Mouse (Mus musculus): ENCODE results near the gene Cdk5rap3. TPM values are rescaled to one million over a fixed set of nuclear protein-coding genes. Genes with fewer than 3 reads are reported as not detected.

Gene Cdk5rap3
- polyA plus RNA-seq, 1 experiment from 2014 or later: 68.7 TPM

DNA sequence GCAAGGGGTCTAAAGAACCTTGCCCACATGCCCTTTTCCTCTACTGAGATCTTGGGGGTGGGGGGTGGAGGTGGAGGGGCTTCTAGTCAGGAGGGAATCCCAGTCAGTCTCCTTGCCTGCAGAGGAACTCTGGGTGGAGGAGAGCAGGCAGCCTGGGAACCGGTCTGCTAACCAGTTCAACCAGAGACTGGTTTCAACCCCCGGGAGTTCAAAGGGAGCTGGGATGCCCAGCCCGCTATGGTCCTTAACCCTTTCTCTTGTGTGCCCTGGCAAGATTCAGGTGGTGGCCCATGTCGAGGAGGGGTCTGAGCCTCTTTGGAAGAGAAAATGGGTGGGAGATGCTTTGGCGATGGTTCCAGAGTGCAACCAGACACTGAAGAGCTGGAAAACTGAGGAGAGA lies 12.4 kb upstream of the Cdk5rap3 start:
- H3K4me3 ChIP-seq (ENCODE audit: low read depth, low read length): 0 out of 2 replicates have a peak overlapping the region, but pooled peaks have one; percentile 34
- H3K27ac ChIP-seq (ENCODE audit: low read length): peak overlapping the region; percentile 93
- no peaks in the 10 kb centered on the region for H3K27me3 ChIP-seq (ENCODE audit: control insufficient read depth, insufficient read depth, low read length)
- no peak overlapping the region; the same call in 1 of the 2 replicates for H3K4me2 ChIP-seq (replicated peaks; ENCODE audit: low read depth, low read length)
- no peaks in the 10 kb centered on the region for H3K4me1 ChIP-seq (ENCODE audit: control insufficient read depth, insufficient read depth, low read length)
- H3K36me3 ChIP-seq (ENCODE audit: control insufficient read depth, insufficient read depth, low read length): no peaks in the 10 kb centered on the region
- no peaks in the 10 kb centered on the region for H3K9me3 ChIP-seq (ENCODE audit: control insufficient read depth, low read depth, low read length)
- peak; percentile 79 for ATAC-seq (ENCODE audit: insufficient number of reproducible peaks, insufficient read depth, low FRiP score, low read depth)
- no peak overlapping the region for H3K9ac ChIP-seq (replicated peaks; ENCODE audit: low read depth, low read length)
- 3% methylated on average over 5 of the region's 5 CpGs for WGBS

DNA sequence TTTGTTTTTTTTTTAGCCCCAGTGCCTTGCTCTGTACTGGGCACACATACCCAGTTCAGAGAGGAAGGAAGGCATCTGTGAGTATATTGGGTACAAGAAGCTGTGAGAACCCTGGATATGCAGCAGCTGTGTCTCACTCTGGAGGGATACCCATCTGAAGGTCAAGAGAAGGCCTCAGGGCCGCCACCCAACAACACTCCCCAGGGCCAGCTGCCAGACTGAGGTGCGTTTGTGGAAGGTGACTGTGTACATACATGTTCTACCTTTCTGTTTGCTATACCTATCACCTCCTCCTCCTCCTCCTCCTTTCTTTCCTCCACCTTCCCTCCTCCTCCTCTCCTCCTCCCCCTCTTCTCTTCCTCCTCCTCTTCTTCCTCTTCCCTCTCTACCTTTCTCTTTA lies 11.8 kb upstream of the Cdk5rap3 start, which contains the start of gene Prr15l:
Prr15l (plus strand) TSS at position 17 of the 400 bp plus-strand sequence.
- H3K4me2 ChIP-seq (replicated peaks; ENCODE audit: low read depth, low read length): no peak within 1 kb of the TSS; the same call in 1 of the 2 replicates
- H3K4me1 ChIP-seq (ENCODE audit: control insufficient read depth, insufficient read depth, low read length): no peaks in the 10 kb centered on the region
- H3K27me3 ChIP-seq (ENCODE audit: control insufficient read depth, insufficient read depth, low read length): no peaks in the 10 kb centered on the region
- H3K9ac ChIP-seq (replicated peaks; ENCODE audit: low read depth, low read length): no peak within 1 kb of the TSS
- WGBS: 42% methylated on average over 2 of the region's 2 CpGs
- no peaks in the 10 kb centered on the region for H3K9me3 ChIP-seq (ENCODE audit: control insufficient read depth, low read depth, low read length)
- no peaks in the 10 kb centered on the region for H3K36me3 ChIP-seq (ENCODE audit: control insufficient read depth, insufficient read depth, low read length)
- ATAC-seq (ENCODE audit: insufficient number of reproducible peaks, insufficient read depth, low FRiP score, low read depth): no peak; the same call in 1 of the 2 replicates
- 0 out of 2 replicates have a peak within 1 kb of the TSS, but pooled peaks have one; percentile 34 for H3K4me3 ChIP-seq (ENCODE audit: low read depth, low read length)
- peak within 1 kb of the TSS; percentile 93 for H3K27ac ChIP-seq (ENCODE audit: low read length)

DNA sequence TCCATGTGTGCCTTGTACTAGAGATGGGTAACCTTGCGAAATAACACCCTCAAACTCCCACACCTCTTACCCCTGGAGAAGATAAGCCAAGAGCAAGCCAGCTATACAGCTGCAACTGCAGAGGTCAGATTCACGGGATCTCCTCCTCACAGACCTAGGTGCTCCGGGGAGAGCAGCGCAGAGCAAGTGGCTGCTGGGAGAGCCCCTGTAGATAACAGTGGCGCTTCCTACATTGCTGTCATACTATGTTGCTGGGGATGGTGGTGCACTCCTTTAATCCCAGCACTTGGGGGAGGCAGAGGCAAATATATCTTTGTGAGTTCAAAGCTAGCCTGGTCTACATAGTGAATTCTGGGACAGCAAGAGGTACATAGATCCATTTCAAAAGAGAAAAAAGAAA lies 10.3 kb upstream of the Cdk5rap3 start:
- Histone ChIP-seq H3K27me3 (ENCODE audit: control insufficient read depth, insufficient read depth, low read length) (no peaks in the 10 kb centered on the region), H3K9me3 (ENCODE audit: control insufficient read depth, low read depth, low read length) (no peaks in the 10 kb centered on the region), H3K4me2 (replicated peaks; ENCODE audit: low read depth, low read length) (no peak overlapping the region), H3K36me3 (ENCODE audit: control insufficient read depth, insufficient read depth, low read length) (no peaks in the 10 kb centered on the region), H3K27ac (ENCODE audit: low read length) (no peak overlapping the region), H3K4me1 (ENCODE audit: control insufficient read depth, insufficient read depth, low read length) (no peaks in the 10 kb centered on the region), H3K4me3 (ENCODE audit: low read depth, low read length) (no peak overlapping the region), H3K9ac (replicated peaks; ENCODE audit: low read depth, low read length) (no peak overlapping the region)
- WGBS: 75% methylated on average over 5 of the region's 5 CpGs
- no peak for ATAC-seq (ENCODE audit: insufficient number of reproducible peaks, insufficient read depth, low FRiP score, low read depth)

DNA sequence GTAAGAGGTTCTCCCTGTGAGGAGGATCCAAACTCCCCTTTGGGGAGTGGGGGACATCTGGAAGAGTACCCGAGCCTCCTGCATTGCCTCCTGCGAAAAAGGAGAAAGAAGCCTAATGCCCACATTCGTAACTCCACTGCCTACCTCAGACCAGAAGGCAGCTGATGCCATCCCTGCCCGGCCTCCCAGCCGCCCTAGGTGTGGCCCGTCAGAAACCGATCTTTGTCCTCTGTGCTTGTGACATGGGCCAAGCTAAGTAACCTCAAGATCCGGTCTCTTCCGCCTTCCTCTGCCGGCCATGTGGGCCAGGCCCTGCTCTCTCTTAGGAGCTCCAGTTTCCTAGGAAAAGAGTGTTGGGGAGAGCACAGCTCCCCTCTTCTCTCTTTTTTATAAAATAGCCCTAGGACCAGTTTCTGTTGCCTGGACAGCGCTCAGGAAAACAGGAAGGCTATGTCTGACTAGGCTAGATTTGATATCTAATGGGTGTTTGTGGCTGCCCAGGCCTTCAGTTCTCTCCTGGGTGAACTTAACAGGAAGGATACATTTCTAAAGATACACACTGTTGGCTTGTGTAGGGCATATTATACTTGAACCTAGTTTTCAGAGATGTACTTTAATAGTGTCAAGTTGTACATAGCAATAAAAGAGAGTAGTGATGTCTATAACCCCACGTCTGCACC lies 9.3 kb upstream of the Cdk5rap3 start:
- Histone ChIP-seq H3K9ac (replicated peaks; ENCODE audit: low read depth, low read length) (no peak overlapping the region), H3K36me3 (ENCODE audit: control insufficient read depth, insufficient read depth, low read length) (no peaks in the 10 kb centered on the region), H3K27me3 (ENCODE audit: control insufficient read depth, insufficient read depth, low read length) (no peaks in the 10 kb centered on the region), H3K4me3 (ENCODE audit: low read depth, low read length) (no peak overlapping the region), H3K4me1 (ENCODE audit: control insufficient read depth, insufficient read depth, low read length) (no peaks in the 10 kb centered on the region), H3K4me2 (replicated peaks; ENCODE audit: low read depth, low read length) (no peak overlapping the region), H3K27ac (ENCODE audit: low read length) (no peak overlapping the region), H3K9me3 (ENCODE audit: control insufficient read depth, low read depth, low read length) (no peaks in the 10 kb centered on the region)
- 86% methylated on average over 12 of the region's 12 CpGs for whole genome bisulfite sequencing
- no peak for ATAC-seq (ENCODE audit: insufficient number of reproducible peaks, insufficient read depth, low FRiP score, low read depth)

DNA sequence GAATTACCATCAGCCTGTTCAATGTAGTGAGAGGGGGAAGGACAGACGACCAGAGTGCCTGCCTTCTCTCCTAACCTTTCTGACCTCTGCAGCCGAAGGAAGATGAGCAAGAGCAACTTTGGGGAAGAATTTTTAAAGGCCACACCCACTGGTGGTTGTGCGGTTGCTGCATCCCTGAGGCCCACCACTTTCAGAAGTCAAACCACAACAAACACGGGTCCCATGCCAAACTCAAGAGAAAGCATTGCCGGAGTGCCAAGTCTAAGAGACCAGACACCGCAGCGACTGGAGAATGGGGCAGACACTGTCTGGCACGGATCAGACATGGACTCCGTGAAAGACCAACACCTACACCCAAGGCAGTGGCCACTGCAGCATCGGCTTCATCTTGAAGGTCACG lies 8.6 kb upstream of the Cdk5rap3 start:
- Histone ChIP-seq H3K9ac (replicated peaks; ENCODE audit: low read depth, low read length) (no peak overlapping the region), H3K4me2 (replicated peaks; ENCODE audit: low read depth, low read length) (no peak overlapping the region), H3K4me1 (ENCODE audit: control insufficient read depth, insufficient read depth, low read length) (no peaks in the 10 kb centered on the region), H3K4me3 (ENCODE audit: low read depth, low read length) (no peak overlapping the region), H3K27ac (ENCODE audit: low read length) (no peak overlapping the region), H3K9me3 (ENCODE audit: control insufficient read depth, low read depth, low read length) (no peaks in the 10 kb centered on the region), H3K36me3 (ENCODE audit: control insufficient read depth, insufficient read depth, low read length) (no peaks in the 10 kb centered on the region), H3K27me3 (ENCODE audit: control insufficient read depth, insufficient read depth, low read length) (no peaks in the 10 kb centered on the region)
- 78% methylated on average over 11 of the region's 11 CpGs for WGBS
- no peak for ATAC-seq (ENCODE audit: insufficient number of reproducible peaks, insufficient read depth, low FRiP score, low read depth)

DNA sequence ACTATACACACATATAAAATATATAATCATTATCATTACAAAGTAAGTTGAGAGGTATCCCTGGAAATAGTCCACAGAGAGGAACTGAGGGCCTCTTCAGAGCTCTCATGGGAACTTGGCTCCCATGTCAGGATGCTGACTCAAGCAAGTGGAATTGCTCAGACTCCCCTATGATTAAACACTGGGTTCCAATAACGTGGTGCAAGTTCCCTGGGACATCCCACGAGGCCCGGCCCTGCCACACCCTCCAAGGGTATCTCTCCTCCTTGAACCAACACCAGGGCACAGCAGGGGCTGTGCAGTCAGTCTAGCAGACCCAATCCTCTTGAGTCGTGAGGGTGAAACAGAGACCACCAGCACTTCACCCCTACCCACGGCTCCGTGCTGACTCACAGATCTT lies 2.7 kb upstream of the Cdk5rap3 start:
- H3K9ac ChIP-seq (replicated peaks; ENCODE audit: low read depth, low read length): no peak overlapping the region
- no peak for ATAC-seq (ENCODE audit: insufficient number of reproducible peaks, insufficient read depth, low FRiP score, low read depth)
- H3K4me3 ChIP-seq (ENCODE audit: low read depth, low read length): no peak overlapping the region
- H3K27ac ChIP-seq (ENCODE audit: low read length): no peak overlapping the region
- no peak overlapping the region for H3K4me2 ChIP-seq (replicated peaks; ENCODE audit: low read depth, low read length)
- H3K36me3 ChIP-seq (ENCODE audit: control insufficient read depth, insufficient read depth, low read length): no peaks in the 10 kb centered on the region
- H3K9me3 ChIP-seq (ENCODE audit: control insufficient read depth, low read depth, low read length): no peaks in the 10 kb centered on the region
- WGBS: 50% methylated on average over 6 of the region's 6 CpGs
- H3K27me3 ChIP-seq (ENCODE audit: control insufficient read depth, insufficient read depth, low read length): no peaks in the 10 kb centered on the region
- H3K4me1 ChIP-seq (ENCODE audit: control insufficient read depth, insufficient read depth, low read length): peaks cover 7% of the 10 kb centered on the region; the same call in 1 of the 2 replicates

DNA sequence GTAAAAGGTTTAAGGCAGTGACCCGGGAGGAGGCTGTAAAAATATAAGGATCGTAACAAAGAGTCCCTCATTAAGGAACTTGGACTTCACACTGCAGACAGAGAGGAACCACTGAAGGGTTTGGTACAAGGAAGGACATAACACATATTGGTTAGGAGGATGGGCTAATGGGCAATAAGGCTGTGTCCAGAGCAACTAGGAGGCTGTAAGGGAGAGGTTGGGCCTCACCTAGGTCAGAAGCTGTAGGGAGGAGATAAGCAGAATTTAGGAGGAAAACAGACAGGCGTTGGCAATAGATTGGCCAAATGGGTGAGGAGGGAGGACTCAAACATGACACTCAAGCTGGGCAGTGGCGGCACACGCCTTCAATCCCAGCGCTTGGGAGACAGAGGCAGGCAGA lies 1.1 kb upstream of the Cdk5rap3 start:
- H3K4me1 ChIP-seq (ENCODE audit: control insufficient read depth, insufficient read depth, low read length): peaks cover 7% of the 10 kb centered on the region; the same call in 1 of the 2 replicates
- H3K4me3 ChIP-seq (ENCODE audit: low read depth, low read length): no peak overlapping the region
- no peak overlapping the region for H3K4me2 ChIP-seq (replicated peaks; ENCODE audit: low read depth, low read length)
- WGBS: 89% methylated on average over 6 of the region's 6 CpGs
- no peaks in the 10 kb centered on the region for H3K36me3 ChIP-seq (ENCODE audit: control insufficient read depth, insufficient read depth, low read length)
- H3K9me3 ChIP-seq (ENCODE audit: control insufficient read depth, low read depth, low read length): no peaks in the 10 kb centered on the region
- no peak for ATAC-seq (ENCODE audit: insufficient number of reproducible peaks, insufficient read depth, low FRiP score, low read depth)
- no peaks in the 10 kb centered on the region for H3K27me3 ChIP-seq (ENCODE audit: control insufficient read depth, insufficient read depth, low read length)
- H3K27ac ChIP-seq (ENCODE audit: low read length): no peak overlapping the region
- H3K9ac ChIP-seq (replicated peaks; ENCODE audit: low read depth, low read length): no peak overlapping the region

DNA sequence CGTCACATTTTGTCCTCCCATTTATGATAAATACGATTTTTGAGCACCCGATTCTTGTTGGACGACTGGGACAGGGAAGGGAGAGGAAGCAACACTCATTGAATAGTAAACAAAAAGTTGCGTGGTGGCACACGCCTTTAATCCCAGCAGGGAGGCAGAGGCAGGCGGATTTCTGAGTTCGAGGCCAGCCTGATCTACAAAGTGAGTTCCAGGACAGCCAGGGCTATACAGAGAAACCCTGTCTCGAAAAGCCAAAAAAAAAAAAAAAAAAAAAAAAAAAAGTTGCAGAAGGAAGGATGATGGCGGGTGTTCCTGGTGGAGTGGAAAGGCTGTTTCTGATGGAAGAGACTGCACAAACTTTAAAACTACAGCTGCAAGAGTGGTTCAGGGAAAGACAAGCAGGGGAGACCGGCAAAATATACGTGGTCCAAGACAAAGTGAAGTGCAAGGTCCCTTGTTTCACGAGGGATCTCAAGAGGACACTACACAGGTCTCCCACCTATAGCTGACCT lies 645 bp upstream of the Cdk5rap3 start:
- peak; percentile 3; the same call in 1 of the 2 replicates for ATAC-seq (ENCODE audit: insufficient number of reproducible peaks, insufficient read depth, low FRiP score, low read depth)
- H3K9ac ChIP-seq (replicated peaks; ENCODE audit: low read depth, low read length): no peak overlapping the region
- H3K4me3 ChIP-seq (ENCODE audit: low read depth, low read length): peak overlapping the region; percentile 21; the same call in 1 of the 2 replicates
- no peak overlapping the region for H3K27ac ChIP-seq (ENCODE audit: low read length)
- H3K4me1 ChIP-seq (ENCODE audit: control insufficient read depth, insufficient read depth, low read length): peaks cover 7% of the 10 kb centered on the region; the same call in 1 of the 2 replicates
- H3K36me3 ChIP-seq (ENCODE audit: control insufficient read depth, insufficient read depth, low read length): peaks cover 4% of the 10 kb centered on the region
- no peaks in the 10 kb centered on the region for H3K27me3 ChIP-seq (ENCODE audit: control insufficient read depth, insufficient read depth, low read length)
- H3K9me3 ChIP-seq (ENCODE audit: control insufficient read depth, low read depth, low read length): no peaks in the 10 kb centered on the region
- WGBS: 31% methylated on average over 12 of the region's 13 CpGs
- peak overlapping the region; percentile 44 for H3K4me2 ChIP-seq (replicated peaks; ENCODE audit: low read depth, low read length)

Data from stomach, embryonic 14.5 days (tissue).